Mouse (Mus musculus) splenic B cell, adult 2 months (primary cell): ENCODE results near the gene Olfr523.
A peak's percentile ranks its signal among the peaks of the same experiment; 100 is the strongest.
"Not testable (repeated sequence)": the region's sequence is repeated elsewhere in the genome, so short reads cannot be mapped to it uniquely, and the experiment has no call there.

Source experiments
- DNase-seq: peaks from one replicate; pipeline ENCODE4 v3.0.0-alpha.2; 2011; ENCODE audit warnings: low read depth, low spot score
- H3K27me3 ChIP-seq: 2 replicates; pipeline ENCODE4 v1.6.1; 2012; ENCODE audit warnings: mild to moderate bottlenecking, low read length, moderate library complexity, mixed read lengths; ENCODE audit not compliant: control insufficient read depth, poor library complexity, insufficient read depth, severe bottlenecking
- H3K36me3 ChIP-seq: 2 replicates; pipeline ENCODE4 v1.6.1; 2012; ENCODE audit warnings: mild to moderate bottlenecking, low read length, moderate library complexity, mixed read lengths; ENCODE audit not compliant: control insufficient read depth, poor library complexity, insufficient read depth, severe bottlenecking

Olfr523 gene

DNA sequence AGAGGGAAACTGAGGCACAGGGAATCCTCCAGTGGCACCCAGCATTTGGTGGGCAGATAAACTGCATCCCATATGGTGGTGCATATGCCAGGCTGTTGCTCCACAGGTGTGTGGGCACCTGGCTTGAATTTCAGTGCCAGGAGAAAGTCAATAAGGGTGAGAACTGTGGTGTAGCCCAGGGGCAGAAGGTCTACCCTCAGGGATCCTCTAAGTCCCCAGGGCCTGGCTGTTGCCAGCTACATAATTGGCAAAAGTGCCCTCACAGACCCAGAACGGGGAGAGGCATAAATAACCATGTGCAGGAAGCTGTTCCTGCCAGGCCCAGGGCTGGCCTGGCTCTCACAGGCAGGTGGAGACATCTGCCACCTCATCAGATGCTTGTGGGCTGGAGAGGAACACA, at the start of gene Olfr523:
Gene Olfr523, plus strand, starts transcription at position 282 of the 400 bp plus-strand sequence.
- H3K27me3 ChIP-seq: no peaks in the 10 kb centered on the region
- H3K36me3 ChIP-seq: no peaks in the 10 kb centered on the region
- no peak for DNase-seq

DNA sequence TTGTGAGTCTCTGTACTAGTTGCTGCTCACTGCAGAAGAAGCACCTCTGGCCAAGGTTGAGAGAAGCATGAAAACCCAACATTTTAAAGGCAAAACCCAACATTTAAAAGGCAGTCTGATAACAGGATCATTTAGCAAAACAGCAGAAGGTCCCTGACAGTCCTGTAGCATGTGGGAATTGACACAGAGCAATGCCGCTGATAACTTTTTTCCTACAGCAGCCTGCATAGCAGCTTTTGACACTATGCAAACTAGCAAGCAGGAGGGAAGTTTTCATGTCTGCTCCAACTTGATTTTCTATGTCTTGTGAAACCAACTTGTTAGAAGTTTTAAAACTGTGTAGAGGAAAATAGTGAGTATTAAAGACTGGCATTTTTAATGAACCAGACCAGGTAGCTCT, 48.6 kb upstream of the Olfr523 start:
- Histone ChIP-seq H3K27me3 (no peaks in the 10 kb centered on the region), H3K36me3 (no peaks in the 10 kb centered on the region)
- DNase-seq: no peak

DNA sequence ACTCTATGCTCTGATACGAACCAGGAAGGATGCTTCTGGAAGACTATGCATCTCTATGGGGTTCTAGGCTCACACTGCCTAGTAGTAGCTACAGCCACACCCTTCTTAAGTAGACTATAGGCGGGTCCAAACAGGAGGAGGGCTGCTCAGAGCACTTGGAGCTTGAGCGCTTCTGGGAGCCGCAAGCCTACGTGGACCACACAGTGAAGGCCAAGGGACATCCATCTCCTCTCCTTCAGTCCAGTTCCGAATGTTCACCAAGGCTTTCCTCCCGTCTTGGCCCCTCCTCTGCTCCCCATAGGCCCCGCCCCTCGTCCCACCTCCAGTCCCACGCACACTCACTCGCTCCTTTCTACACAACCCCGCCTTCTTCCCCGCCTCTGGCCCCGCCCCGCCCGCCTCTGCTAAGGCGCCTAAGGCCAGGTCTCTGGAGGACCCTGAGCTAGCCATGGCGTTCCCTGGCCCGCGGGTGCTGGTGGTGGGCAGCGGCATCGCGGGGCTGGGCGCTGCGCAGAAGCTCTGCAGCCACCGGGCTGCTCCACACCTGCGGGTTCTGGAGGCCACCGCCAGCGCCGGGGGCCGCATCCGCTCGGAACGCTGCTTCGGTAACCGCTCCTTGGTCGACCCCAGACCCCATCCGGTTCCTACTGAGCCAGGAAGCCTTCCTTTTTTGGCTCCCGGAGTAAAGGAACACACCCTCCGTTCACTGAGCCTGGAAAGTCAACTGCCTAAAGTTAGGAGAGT, 47.6 kb upstream of the Olfr523 start:
- peak; percentile 92 for DNase-seq
- Histone ChIP-seq H3K36me3 (no peaks in the 10 kb centered on the region), H3K27me3 (no peaks in the 10 kb centered on the region)

DNA sequence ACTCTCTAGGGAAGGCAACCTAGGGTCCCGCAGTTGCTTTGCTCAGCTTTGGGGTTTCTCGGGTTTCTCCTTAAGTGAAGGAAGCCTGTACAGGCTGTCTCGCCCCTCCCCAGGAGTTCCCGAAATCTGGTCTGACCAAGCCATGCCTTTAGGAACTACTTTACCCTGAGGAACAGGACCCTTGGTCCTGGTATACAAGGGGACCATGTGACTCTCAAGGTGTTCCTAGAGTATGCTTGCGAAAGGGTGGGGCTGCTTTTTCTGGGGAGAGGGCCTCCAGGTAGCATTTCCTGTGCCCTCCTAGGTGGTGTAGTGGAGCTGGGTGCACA, 47.0 kb upstream of the Olfr523 start:
- H3K36me3 ChIP-seq: no peaks in the 10 kb centered on the region
- DNase-seq: peak; percentile 6
- H3K27me3 ChIP-seq: no peaks in the 10 kb centered on the region

DNA sequence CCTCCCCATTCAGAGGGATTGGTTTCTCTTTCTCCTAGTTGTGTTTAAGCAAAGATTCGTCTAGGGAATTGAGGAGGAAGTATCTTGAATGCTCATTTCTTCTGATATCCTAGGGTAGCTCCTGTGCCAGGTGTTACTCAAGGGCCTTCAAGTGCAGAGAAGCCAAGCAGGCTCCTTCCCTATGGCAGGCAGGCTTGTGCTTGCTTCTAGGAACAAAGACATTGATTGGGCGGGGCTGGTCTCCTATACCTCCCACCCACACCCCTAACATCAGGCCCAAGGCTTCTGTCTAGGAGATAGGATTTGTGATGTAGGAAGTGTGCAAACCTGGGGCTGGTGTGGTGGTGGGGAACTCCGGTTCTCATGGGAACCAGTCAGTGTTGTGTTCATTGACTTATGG, 46.1 kb upstream of the Olfr523 start:
- H3K36me3 ChIP-seq: no peaks in the 10 kb centered on the region
- no peaks in the 10 kb centered on the region for H3K27me3 ChIP-seq
- DNase-seq: no peak

DNA sequence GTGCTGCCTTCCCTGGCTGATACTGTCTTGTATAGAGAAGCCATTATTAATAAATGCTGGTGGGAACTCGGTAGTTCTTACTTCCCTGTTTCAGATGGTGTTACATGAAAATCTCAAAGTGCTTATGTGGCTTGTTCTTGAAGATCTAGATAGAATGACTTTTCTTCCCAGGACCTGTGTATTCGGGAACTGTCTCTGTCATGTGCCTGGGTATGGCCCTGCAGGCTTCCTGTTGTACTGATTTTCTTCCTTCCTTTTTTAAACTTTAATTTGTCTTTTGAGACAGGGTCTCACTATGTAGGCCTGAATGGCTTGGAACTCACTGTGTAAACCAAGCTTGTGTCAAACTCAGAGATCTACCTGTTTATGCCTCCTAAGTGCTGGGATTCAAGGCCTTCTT, 45.1 kb upstream of the Olfr523 start:
- H3K27me3 ChIP-seq: no peaks in the 10 kb centered on the region
- DNase-seq: no peak

DNA sequence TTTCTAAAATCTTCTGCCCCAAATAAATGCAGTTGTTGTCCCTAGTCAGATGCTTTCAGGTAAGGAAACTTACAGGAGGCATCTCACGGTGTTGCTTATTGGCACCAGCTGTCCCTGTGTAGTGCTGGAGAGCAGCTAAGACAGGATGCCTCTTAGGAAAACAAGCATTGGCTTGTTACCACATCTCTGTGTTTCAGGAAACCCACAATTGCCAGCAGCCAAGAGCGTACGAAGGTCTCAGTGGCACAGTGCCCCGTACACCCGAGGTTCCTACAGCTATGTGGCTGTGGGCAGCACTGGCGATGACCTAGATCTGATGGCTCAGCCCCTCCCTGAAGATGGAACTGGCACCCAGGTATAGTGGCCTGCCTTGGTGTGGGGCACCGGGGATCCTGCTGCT, 40.8 kb upstream of the Olfr523 start:
- H3K36me3 ChIP-seq, H3K27me3 ChIP-seq, DNase-seq: not testable (repeated sequence)

More for the DNA sequence above, 45.1 kb upstream of the Olfr523 start:
- H3K36me3 ChIP-seq: no peaks in the 10 kb centered on the region

DNA sequence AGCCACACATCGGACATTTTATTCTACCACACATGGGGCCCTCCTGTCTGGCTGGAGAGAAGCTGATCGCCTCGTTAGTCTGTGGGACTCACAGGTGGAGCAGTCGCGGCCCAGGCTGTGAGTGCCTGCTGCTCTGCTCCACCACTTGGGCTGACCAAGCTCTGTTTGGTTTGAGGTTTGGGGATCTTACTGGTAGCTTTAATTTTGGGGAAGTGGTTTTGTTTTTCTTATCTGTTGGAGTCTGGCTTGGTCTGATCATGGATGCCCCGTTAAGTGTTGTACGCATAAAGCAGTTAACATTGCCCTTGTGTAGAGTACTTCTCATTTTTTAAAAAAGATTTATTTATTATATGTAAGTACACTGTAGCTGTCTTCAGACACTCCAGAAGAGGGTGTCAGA, 39.0 kb upstream of the Olfr523 start:
- H3K36me3 ChIP-seq, H3K27me3 ChIP-seq, DNase-seq: not testable (repeated sequence)

DNA sequence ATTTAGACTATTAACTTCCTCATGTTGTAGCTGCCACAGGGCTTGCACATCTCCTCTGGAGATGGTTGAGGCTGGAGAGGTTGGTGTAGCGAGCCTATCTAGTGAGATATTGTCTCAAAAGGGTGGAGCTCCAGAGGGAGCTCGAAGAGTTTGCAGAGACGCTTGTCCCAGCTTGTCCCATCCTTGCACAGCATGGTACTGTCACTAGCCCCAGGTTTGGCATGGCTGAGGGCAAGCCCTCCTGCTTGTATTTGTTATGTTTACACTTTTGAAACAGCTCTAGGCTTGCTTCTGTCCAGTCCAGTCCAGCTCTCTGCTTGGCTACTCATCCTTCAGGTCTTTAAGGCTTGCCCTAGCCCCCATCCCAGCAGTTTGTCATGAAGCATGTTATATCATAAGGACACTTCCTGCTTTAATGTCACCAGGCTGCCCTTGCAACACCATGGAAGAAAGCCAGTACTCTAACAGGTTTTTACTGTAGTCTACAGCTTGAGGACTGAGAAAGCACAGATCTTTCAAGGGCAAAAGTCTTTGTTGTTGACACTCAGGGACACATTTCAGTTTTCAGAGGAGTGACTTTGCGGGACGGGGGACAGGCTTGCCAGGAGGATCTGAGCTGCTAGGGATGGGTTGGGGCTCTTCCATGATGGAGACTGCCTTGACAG, 37.8 kb upstream of the Olfr523 start:
- no peak for DNase-seq
- no peaks in the 10 kb centered on the region; the same call in 1 of the 2 replicates for H3K27me3 ChIP-seq

DNA sequence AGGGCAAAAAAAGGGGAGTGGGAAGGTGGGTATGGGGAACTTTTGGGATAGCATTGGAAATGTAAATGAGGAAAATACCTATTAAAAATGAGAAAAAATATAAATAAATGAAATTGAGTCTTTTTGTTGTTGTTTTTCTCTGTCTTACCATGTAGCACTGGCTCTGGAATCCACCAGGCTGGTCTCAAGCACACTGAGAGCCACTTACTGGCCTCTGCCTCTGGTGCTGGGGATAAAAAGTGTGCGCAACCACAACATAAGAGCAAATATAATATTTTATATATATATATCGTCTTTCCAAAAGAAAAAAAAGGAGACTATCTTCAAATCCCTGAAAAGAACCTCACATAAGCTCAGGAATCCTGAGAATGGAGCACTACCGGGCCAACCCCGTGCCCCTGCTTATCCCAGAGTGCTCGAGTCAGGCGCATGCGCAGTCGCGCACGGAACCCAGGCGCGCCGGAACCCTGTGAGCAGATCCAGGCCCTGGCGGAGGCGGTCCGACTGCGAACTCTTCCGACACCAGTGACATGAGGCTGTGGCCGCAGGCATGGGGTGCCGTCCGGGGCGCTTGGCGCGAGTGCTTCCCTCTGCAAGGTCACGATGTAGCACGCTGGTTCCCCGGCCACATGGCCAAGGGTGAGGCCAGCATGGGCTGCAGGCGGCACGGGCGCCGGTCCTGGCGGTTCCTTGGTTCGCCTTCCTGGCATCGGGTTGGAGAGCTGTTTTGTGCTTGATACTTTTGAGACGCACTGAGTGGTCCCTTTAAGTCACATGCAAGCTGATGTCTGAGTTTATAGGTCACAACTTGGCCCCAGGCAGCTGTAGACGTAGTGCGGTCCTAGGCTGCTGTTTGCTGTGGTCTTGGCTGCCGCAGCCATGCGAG, 35.6 kb upstream of the Olfr523 start, which contains the start of gene Mtg1:
Gene Mtg1, plus strand, starts transcription at position 430 of the 886 bp plus-strand sequence.
- H3K27me3 ChIP-seq: no peaks in the 10 kb centered on the region; the same call in 1 of the 2 replicates
- no peaks in the 10 kb centered on the region for H3K36me3 ChIP-seq
- DNase-seq: peak; percentile 96

More for the DNA sequence above, 37.8 kb upstream of the Olfr523 start:
- H3K36me3 ChIP-seq: no peaks in the 10 kb centered on the region

DNA sequence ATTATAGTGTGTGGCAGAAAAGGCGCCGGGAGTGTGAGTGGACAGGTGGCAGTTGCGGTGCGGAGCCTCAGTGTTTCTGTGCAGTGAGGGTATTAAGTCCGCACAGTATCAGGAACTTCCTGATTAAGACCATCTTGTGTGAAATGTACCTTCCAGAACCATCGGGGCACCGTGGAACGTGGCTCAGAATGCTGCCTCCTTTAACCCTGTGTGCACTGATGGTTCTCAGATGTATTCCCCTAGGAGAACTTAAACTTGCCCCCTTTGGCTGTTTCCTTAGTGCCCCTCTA, 35.1 kb upstream of the Olfr523 start:
- Histone ChIP-seq H3K27me3 (no peaks in the 10 kb centered on the region; the same call in 1 of the 2 replicates), H3K36me3 (no peaks in the 10 kb centered on the region)
- DNase-seq: no peak

DNA sequence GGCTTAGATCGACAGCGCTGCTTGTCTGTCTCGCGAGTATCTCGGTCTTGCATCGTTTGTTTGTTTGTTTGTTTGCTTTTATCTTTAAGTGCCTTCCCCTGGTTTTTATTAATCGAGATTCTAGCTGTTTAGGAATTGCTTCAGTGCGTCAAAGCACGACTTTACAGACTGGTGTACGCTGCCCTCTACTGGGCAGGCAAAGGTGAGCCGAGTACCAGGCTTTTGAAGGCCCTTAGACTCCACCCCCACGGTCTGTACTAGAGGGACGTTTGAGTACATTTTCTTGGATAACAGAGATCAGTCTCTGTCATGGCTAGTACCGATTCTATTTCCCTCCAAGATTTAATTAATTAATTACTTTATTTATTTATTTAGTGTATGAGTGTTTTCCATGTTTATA, 31.7 kb upstream of the Olfr523 start:
- H3K27me3 ChIP-seq: no peaks in the 10 kb centered on the region
- DNase-seq: peak; percentile 84
- H3K36me3 ChIP-seq: no peaks in the 10 kb centered on the region; the same call in 1 of the 2 replicates

DNA sequence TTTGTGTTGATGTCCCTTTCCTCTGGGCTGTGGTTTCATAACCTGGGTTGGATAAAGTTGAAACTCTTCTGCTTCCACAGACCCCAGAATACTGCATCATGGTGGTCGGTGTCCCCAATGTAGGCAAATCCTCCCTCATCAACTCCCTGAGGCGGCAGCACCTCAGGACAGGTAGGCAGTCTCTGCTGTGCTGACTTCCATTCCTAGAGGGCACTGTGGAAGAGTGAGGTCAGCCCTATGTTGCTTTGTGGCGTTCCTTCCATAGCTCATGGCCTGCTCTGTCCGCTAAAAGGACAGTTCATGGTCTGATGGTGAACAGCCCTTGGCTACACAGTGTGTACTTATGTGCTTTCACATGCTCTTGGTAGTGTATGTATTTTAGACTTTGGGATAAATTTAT, 28.5 kb upstream of the Olfr523 start:
- H3K36me3 ChIP-seq: no peaks in the 10 kb centered on the region; the same call in 1 of the 2 replicates
- H3K27me3 ChIP-seq: no peaks in the 10 kb centered on the region

DNA sequence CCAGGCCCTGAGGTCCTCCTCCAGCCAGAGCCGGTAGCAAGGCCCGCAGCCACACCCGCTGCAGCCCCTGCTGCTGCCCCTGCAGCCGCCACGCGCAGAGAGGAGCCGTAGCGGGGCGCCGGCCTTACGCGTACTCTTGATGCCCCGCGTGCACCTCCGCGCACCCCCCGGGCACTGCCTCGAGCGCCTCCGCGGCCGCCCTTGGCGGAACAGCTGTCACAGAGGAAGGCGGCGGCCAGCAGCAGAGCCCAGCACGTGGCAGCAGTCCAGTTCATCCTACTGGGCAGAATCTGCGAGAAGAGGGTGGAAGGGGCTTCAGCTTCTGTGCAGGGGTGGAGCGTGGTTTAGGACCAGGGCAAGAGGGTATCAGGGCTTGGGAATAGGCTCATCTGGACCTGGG, 19.6 kb upstream of the Olfr523 start:
- no peak for DNase-seq
- no peaks in the 10 kb centered on the region for H3K27me3 ChIP-seq
- no peaks in the 10 kb centered on the region; the same call in none of the 2 replicates for H3K36me3 ChIP-seq

More for the DNA sequence above, 28.5 kb upstream of the Olfr523 start:
- no peak for DNase-seq

DNA sequence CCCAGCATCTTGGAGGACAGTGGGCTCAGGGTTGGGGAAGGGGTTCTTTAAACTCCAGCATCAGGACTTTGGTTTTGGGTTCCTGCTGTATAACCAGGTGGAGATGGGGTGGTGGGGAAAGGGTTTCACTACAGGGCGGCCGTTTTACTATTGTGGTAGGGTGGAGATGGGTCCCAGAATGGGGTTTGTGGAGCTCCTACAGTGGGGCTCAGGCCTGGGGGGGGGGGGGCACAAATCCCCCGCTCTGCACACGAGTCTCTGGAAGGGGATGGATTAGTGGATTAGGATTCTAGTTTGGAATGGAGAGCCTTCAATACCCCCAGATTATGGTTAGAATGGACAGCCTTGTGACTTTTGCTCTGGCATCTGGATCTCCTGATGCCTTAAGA, 19.2 kb upstream of the Olfr523 start:
- no peaks in the 10 kb centered on the region for H3K27me3 ChIP-seq
- H3K36me3 ChIP-seq: no peaks in the 10 kb centered on the region; the same call in none of the 2 replicates
- DNase-seq: no peak
